Mouse (Mus musculus) liver, adult 2 months (tissue): ENCODE data around the gene Akr1b8. TPM values are rescaled to one million over a fixed set of nuclear protein-coding genes. Genes with fewer than 3 reads are reported as not detected.
A peak's percentile ranks its signal among the peaks of the same experiment; 100 is the strongest.

ENCODE experiments used
- DNase-seq: peaks from one replicate; pipeline ENCODE4 v3.0.0-alpha.2; 2011; ENCODE audit warnings: low read depth, low spot score; ENCODE audit errors: extremely low read depth
- H3K27ac ChIP-seq: fragments of 200-500 bp; replicated peaks from 2 replicates; pipeline ENCODE4 v1.5.1; 2012; ENCODE audit warnings: low read depth, mild to moderate bottlenecking, control low read depth, inconsistent platforms, low read length; ENCODE audit not compliant: insufficient read depth
- H3K27me3 ChIP-seq: fragments of 200-500 bp; 2 replicates; pipeline ENCODE4 v1.6.1; 2012; ENCODE audit warnings: mild to moderate bottlenecking, moderate library complexity, low read length, inconsistent platforms; ENCODE audit not compliant: control insufficient read depth, insufficient read depth
- H3K36me3 ChIP-seq: fragments of 200-500 bp; 2 replicates; pipeline ENCODE4 v1.6.1; 2012; ENCODE audit warnings: low read length, inconsistent platforms; ENCODE audit not compliant: control insufficient read depth, insufficient read depth
- H3K4me1 ChIP-seq: fragments of 200-500 bp; 2 replicates; pipeline ENCODE4 v1.6.1; 2011; ENCODE audit warnings: low read length; ENCODE audit not compliant: control insufficient read depth, insufficient read depth
- H3K4me3 ChIP-seq: fragments of 200-500 bp; 2 replicates; pipeline ENCODE4 v1.5.1; 2011; ENCODE audit warnings: low read depth, mild to moderate bottlenecking, control low read depth, low read length, moderate library complexity; ENCODE audit not compliant: insufficient read depth
- H3K79me2 ChIP-seq: fragments of 200-500 bp; 2 replicates; pipeline ENCODE4 v1.6.1; 2012; ENCODE audit warnings: inconsistent platforms, mild to moderate bottlenecking, low read length, moderate library complexity; ENCODE audit not compliant: control insufficient read depth, insufficient read depth
- H3K9ac ChIP-seq: fragments of 200-500 bp; 2 replicates; pipeline ENCODE4 v1.6.1; 2012; ENCODE audit warnings: low read depth, mild to moderate bottlenecking, control low read depth, inconsistent platforms, low read length
- CTCF ChIP-seq: fragments of 200-500 bp; IDR thresholded peaks from 2 replicates; pipeline ENCODE4 v1.5.1; 2011; ENCODE audit warnings: low read depth, low read length, control low read depth
- POLR2A ChIP-seq: fragments of 200-500 bp; IDR thresholded peaks from 2 replicates; pipeline ENCODE4 v1.6.1; 2011; ENCODE audit warnings: low read length, control low read depth; ENCODE audit not compliant: insufficient read depth; ENCODE audit errors: extremely low read depth
- WGBS: fragments of 180-500 bp; shearing (Covaris S2); methylation state at CpG from one replicate; pipeline ENCODE4 v1.1.7; 2018; 5-methylcytosine and 5-hydroxymethylcytosine counted together
- polyA plus RNA-seq: library from polyadenylated mRNA; depleted of rRNA; stranded (reverse); fragments of >200 nt; gene quantifications from 2 replicates; pipeline ENCODE4 v1.2.3, GENCODE M21; 2012
- total RNA-seq: library from RNA; depleted of rRNA; stranded (reverse); fragments of >200 nt; gene quantifications from 2 replicates; pipeline ENCODE4 v1.2.3, GENCODE M21; 2014

Gene Akr1b8
- total and polyA plus RNA-seq, 2 experiments = 1.5 to 4.4 TPM

DNA sequence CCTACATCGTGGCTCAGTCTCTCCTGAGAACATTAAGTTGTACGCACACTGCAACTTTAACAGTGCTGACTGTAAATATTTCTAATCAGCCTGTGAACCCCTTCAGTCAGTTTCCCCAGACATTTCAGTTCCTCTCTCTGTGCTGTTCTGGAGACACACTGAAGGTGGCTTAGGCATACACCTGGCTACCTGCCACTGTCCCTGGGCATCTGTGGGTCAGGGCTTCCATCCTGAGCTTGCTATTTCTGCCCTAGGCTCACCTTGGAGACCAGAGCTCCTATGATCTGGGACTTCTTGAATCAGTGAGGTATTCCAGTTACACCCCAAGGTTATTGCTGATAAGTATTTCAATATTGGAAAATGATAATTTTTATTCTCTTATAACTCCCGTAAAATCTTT is 1.5 kb upstream of the Akr1b8 start:
- Histone ChIP-seq H3K9ac (no peak overlapping the region), H3K27ac (no peak overlapping the region), H3K27me3 (no peaks in the 10 kb centered on the region), H3K79me2 (no peaks in the 10 kb centered on the region), H3K36me3 (no peaks in the 10 kb centered on the region), H3K4me3 (no peak overlapping the region), H3K4me1 (no peaks in the 10 kb centered on the region)
- WGBS = 91% methylated on average over 3 of the region's 3 CpGs
- no peak for TF ChIP-seq CTCF
- no peak for TF ChIP-seq POLR2A
- no peak for DNase-seq

DNA sequence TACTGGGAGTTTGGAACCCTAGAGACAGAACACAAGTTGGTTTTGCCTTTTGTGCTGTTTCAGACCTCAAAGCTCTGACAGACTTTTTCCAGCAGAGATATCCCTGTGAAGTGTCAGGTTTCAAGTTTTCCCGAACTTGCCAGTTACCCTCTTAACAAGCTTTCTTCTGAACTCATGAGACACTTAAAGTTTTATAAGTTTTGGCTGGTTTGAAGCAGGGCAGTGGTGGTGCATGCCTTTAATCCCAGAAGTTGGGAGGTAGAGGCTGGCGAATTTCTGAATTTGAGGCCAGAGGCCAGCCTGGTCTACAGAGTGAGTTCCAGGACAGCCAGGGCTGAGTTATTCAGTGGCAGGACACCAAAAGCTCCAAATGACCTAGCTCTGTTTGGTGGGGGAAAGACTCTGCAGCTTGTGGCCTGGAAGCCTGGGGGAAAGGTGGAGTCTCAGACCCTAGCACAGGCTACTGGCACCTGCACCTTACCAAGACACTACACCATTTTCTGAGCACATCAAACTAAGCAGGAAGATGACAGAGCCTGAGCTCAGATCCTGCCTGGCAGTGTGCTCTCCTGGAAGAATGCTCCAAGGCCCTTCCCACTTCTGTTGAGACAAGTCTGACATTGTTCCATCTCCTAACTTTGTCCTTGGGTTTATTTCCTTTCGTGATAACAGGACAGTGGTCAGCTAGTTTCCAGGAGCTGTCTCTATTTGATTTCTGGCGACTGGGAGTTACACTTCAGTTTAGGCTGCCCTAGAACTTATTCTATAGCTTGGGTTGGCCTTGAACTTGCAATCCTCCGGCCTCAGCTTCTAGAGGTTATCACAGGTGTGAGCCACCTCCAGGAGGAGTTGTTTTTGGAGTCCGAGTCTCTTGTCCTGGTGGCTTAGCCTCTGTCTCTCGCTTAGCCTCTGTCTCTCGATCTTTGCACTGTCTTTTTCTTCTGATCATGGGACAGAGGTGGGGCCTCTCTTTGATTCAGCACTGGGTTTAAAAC is 732 bp downstream of the Akr1b8 start:
- peak overlapping the region; percentile 66 for H3K27ac ChIP-seq

DNA sequence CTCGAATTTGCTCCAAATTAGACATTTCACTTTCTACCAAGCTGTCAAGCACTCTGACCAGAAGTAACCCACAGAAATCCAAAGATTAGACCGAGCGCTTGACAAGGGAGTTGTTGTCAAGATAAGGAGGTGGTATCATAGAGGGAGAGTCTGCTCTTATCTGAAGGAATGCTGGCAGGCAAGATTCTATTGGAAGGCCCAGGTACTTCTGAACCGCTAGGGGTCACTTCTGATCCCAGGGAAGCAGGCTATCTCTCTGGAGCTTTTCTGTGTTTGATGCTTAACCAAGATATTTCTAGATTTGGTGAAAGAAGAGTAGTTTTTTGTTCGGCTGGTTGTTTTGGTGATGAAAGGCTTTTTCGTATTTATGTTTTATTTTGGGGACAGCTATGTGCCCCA is 1.4 kb downstream of the Akr1b8 start:
- Histone ChIP-seq H3K9ac (no peak overlapping the region), H3K27me3 (no peaks in the 10 kb centered on the region), H3K4me3 (no peak overlapping the region), H3K79me2 (no peaks in the 10 kb centered on the region), H3K36me3 (no peaks in the 10 kb centered on the region), H3K27ac (peak overlapping the region; percentile 66), H3K4me1 (no peaks in the 10 kb centered on the region)
- no peak for DNase-seq
- 68% methylated on average over 6 of the region's 6 CpGs for WGBS
- TF ChIP-seq POLR2A = no peak
- no peak for TF ChIP-seq CTCF

More for the DNA sequence above, 732 bp downstream of the Akr1b8 start:
- peak overlapping the region; percentile 25; the same call in 1 of the 2 replicates for H3K4me3 ChIP-seq
- no peak for DNase-seq
- H3K9ac ChIP-seq = 0 out of 2 replicates have a peak overlapping the region, but pooled peaks have one; percentile 21
- TF ChIP-seq POLR2A (no peak), CTCF (no peak)
- no peaks in the 10 kb centered on the region for H3K27me3 ChIP-seq
- no peaks in the 10 kb centered on the region for H3K36me3 ChIP-seq
- WGBS = 77% methylated on average over 8 of the region's 8 CpGs
- no peaks in the 10 kb centered on the region for H3K79me2 ChIP-seq
- H3K4me1 ChIP-seq = no peaks in the 10 kb centered on the region

DNA sequence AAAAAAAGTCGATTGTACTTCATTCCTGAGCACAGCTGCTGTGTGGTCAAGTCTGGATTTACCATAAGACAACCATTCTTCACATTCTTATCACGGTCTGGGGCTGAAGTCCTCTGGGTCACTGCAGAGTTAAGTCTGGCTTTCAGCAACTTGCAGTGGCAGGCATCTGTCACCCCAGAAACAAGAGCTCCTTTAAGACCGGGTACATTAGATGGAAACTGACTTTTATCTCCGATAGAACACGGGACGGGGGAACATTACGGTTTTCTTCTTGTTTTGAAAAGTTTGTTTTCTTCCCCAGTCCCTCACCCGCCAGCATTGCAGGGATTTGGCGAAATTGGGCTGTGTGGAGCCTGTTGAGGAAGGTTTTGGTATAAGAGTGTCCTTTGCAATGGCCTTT is 1.9 kb downstream of the Akr1b8 start:
- TF ChIP-seq CTCF = no peak
- no peak for TF ChIP-seq POLR2A
- H3K27ac ChIP-seq = no peak overlapping the region
- H3K4me1 ChIP-seq = no peaks in the 10 kb centered on the region
- H3K79me2 ChIP-seq = no peaks in the 10 kb centered on the region
- 67% methylated on average over 9 of the region's 9 CpGs for WGBS
- no peaks in the 10 kb centered on the region for H3K27me3 ChIP-seq
- no peak overlapping the region for H3K9ac ChIP-seq
- no peak overlapping the region for H3K4me3 ChIP-seq
- no peak for DNase-seq
- no peaks in the 10 kb centered on the region for H3K36me3 ChIP-seq

DNA sequence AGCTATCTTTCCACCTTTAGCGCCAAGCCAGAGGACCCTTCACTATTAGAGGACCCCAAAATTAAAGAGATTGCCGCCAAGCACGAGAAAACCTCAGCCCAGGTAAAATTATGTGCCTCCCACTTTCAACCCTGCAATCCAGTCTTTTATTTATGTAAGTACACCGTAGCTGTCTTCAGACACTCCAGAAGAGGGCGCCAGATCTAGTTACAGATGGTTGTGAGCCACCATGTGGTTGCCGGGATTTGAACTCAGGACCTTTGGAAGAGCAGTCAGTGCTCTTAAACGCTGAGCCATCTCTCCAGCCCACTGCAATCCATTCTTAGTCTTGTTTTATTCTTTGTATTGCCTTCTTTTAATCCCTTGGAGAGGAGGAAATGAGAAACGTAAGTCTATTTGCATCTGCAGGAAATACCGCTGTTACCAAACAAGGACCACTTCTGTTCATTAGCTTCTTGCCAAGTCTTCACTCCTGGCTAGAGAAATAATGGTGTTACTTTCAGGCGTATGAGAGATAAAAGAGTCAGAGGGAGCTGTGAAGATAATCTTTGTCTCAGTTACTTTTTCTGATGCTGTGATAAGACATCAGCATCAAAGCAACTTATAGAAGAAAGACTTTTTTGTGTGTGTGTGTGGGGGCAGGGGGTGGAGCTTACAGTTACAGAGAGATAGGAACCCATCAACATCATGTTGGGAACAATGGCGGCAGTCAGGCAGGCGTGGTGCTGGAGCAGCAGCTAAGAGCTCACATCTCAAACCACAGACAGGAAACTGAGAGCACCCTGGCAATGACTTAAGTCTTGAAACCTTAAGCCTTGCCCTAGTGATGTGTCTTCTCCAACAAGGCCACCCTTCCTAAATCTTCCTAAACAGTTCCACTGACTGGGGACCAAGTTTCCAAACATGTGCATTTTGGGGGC is 10.6 kb downstream of the Akr1b8 start:
- Histone ChIP-seq H3K27me3 (no peaks in the 10 kb centered on the region), H3K4me3 (no peak overlapping the region), H3K79me2 (no peaks in the 10 kb centered on the region), H3K4me1 (no peaks in the 10 kb centered on the region; the same call in 1 of the 2 replicates), H3K36me3 (no peaks in the 10 kb centered on the region), H3K27ac (no peak overlapping the region), H3K9ac (no peak overlapping the region)
- no peak for TF ChIP-seq CTCF
- no peak for TF ChIP-seq POLR2A
- no peak for DNase-seq
- WGBS = 87% methylated on average over 12 of the region's 12 CpGs
